Mouse (Mus musculus): ENCODE data around the gene Afmid. TPM values are rescaled to one million over a fixed set of nuclear protein-coding genes. Genes with fewer than 3 reads are reported as not detected.

The Afmid gene
- total RNA-seq, 1 experiment from 2014 or later: 12.4 TPM

DNA sequence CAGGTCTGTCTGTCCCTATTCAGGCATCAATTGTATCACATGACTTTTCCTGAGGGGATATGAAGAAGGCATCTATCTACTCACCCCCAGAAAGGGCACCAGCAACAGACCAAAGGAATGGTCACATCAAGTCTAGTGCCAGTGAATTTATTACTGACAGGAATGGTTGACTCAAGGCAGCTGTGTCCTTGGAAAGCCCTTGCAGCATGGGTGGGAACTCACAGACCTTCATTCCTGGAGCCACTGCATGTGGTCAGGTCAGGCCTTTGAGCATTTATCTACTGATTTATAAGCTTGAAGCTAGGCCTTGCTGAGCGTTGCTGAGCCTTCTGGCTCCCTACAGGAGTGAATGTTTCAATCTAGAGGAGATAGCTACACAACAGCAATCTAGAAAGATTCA, 15.2 kb downstream of the Afmid start:
- ATAC-seq (replicated peaks; ENCODE audit: insufficient number of reproducible peaks, low FRiP score, low TSS enrichment, poor library complexity, severe bottlenecking): no peak

DNA sequence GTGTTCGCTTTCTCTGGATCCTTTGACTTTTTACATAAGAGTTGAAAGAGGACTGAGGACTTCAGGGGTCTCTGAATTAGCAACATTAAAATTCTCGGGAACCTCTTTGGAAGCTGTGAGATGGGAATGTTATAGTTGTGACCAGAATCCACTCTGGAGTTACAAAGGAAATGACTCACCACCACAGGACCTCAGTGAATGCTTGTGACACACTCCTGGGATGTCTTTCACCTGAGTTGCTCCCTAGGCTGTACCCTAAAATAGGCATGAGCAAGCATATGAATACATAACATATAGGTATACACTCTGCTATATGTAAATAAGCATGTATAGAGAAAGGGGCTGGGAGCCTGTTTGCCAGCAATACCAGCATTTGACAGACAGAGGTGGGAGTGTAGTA, 17.7 kb downstream of the Afmid start:
- ATAC-seq (replicated peaks; ENCODE audit: insufficient number of reproducible peaks, low FRiP score, low TSS enrichment, poor library complexity, severe bottlenecking): no peak

DNA sequence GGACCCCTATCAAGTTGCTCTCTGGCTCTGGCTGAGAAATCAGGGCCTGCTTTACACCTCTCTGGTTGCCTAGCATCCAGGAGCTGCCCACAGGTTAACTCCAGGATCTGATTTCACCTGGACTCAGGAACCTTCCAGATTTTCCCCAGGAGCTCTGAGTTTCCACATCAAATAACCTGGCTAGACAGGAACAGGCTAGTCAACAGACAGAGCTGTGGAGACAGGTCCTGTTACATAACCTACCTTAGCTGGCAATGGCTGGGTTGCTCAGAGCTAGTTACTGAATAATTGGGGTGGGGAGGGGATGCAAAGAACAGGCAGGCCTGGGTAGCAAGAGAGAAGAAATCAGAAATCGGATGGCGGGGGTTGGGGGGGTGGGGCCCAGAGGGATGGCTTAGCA, 19.3 kb downstream of the Afmid start:
- ATAC-seq (replicated peaks; ENCODE audit: insufficient number of reproducible peaks, low FRiP score, low TSS enrichment, poor library complexity, severe bottlenecking): no peak

DNA sequence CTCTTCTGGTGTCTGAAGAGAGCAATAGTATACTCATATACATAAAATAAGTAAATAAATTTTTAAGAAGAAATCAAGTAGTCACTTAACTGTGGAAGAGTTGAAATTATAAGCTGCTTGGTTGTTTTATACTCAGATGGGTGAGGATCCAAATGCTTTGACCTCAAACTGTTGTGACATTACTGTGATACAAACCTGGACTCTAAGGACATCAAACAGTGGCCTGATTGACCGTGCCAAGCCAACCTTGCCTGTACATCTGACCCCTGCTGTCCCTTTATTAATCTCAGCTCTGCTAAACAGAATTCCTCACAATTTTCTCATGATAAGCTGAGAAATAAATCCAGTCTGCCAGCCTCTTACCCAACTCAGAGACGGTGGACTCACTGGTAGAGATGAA, 19.9 kb downstream of the Afmid start:
- no peak for ATAC-seq (replicated peaks; ENCODE audit: insufficient number of reproducible peaks, low FRiP score, low TSS enrichment, poor library complexity, severe bottlenecking)

- ATAC-seq (replicated peaks; ENCODE audit: insufficient number of reproducible peaks, low FRiP score, low TSS enrichment, poor library complexity, severe bottlenecking): no peak
These were observed 20.9 kb downstream of the Afmid start for GRCm38 (mm10) chr11:117846640-117847039.

- no peak for ATAC-seq (replicated peaks; ENCODE audit: insufficient number of reproducible peaks, low FRiP score, low TSS enrichment, poor library complexity, severe bottlenecking)
These were observed 22.0 kb downstream of the Afmid start for GRCm38 (mm10) chr11:117847593-117848215.

DNA sequence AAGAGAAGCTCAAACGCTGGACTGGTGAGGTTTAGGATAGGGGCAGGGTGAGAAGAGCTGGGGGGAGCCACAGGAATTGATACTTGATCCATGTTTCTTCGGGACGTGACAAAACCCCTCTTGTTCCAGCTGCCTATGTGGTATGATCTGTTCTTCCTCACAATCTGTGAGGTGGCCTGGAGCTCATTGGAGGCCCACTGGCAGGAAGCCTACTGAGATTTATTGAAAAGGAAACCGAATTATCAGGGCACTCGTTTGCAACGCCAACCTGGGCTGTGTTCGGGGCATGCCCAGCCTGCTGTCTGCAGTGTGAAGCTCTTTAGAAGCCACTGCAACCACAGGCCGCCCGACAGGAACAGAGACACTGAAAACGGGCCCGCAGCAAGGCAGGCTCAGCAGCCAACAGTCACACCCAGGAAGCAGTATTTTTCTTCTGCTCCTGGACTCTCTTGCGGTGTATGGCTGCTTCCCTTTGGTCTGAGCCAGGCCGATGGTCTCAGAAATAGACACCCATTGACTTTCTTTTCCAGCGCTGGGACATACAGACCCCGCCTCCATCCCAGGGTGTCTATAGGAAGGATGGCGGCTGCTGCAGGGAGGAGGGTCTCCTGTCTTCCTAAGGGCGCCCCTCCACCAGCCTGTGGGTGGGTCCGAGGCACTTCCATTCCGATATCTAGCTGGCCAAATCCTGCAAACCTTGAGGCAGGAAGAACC, 22.7 kb downstream of the Afmid start:
- peak; percentile 47 for ATAC-seq (replicated peaks; ENCODE audit: insufficient number of reproducible peaks, low FRiP score, low TSS enrichment, poor library complexity, severe bottlenecking)

DNA sequence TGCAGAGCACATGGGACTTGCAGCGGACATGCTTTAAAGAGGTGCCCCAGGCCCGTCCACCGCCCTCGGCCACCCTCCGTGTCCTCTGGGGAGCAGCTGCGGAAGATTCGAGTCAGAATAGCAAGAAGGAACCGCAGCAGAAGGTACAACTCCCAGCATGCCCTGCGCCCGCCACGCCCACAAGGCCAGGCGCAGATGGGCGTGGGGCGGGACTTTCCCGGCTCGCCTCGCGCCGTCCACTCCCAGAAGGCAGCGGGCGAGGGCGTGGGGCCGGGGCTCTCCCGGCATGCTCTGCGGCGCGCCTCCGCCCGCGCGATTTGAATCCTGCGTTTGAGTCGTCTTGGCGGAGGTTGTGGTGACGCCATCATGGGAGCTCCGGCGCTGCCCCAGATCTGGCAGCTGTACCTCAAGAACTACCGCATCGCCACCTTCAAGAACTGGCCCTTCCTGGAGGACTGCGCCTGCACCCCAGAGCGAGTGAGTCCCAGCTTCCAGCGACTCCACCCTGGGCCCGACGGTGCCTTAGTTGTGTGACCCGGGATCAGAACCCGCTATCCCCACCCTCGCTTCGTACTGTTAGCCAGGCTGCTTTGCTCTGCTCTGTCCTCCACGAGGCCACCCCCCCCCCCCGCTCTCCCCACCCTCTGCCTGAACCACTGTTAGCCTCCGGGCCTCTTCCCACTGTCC, 23.4 kb downstream of the Afmid start, which contains the start of gene Birc5:
TSS of gene Birc5 (plus strand) at position 267 of the 687 bp plus-strand sequence.
- peak; percentile 87 for ATAC-seq (replicated peaks; ENCODE audit: insufficient number of reproducible peaks, low FRiP score, low TSS enrichment, poor library complexity, severe bottlenecking)

GRCm38 (mm10) chr11:117852875-117853274, 27.2 kb downstream of the Afmid start:
- no peak for ATAC-seq (replicated peaks; ENCODE audit: insufficient number of reproducible peaks, low FRiP score, low TSS enrichment, poor library complexity, severe bottlenecking)

- no peak for ATAC-seq (replicated peaks; ENCODE audit: insufficient number of reproducible peaks, low FRiP score, low TSS enrichment, poor library complexity, severe bottlenecking)
These were observed 28.5 kb downstream of the Afmid start for GRCm38 (mm10) chr11:117854241-117854640.

GRCm38 (mm10) chr11:117855360-117855759, 29.6 kb downstream of the Afmid start:
- ATAC-seq (replicated peaks; ENCODE audit: insufficient number of reproducible peaks, low FRiP score, low TSS enrichment, poor library complexity, severe bottlenecking): no peak

DNA sequence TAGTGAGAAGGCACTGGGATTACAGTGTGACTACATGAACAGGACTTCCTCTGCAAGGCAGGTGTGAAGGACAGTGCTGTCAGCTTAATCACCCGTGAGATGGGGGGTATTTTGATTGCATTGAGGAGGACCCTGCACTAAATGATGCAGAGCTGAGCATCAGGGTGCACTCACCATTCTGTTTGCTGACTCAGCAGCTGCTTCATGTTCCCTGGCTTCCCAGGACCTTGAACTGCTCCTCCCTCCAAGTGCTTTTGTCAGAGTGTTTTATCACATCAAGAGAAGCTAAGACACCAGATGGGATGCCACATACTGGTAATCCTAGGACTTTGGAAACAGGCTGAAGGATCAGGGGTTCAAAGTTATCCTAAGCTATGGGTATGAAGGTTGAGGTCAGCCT, 30.3 kb downstream of the Afmid start:
- ATAC-seq (replicated peaks; ENCODE audit: insufficient number of reproducible peaks, low FRiP score, low TSS enrichment, poor library complexity, severe bottlenecking): no peak

DNA sequence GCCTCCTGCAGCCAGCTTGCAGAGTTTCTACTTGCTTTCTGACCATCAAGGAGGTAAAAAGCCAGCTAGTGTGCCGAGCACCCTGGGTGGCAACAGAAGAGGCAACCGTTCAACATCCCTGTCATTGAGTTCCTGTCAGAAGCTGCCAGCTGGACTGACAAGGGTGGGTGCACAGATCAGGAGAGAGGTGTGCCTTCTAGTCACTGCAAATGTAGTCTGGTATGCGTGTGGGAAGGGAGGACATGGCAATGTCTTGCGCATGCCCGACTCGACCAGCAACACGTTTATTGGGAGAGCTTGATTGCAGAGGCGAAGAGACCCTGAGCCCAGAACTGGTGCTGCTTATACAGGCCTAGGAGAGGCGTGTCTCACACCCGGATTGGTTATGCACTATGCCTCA, 31.7 kb downstream of the Afmid start:
- ATAC-seq (replicated peaks; ENCODE audit: insufficient number of reproducible peaks, low FRiP score, low TSS enrichment, poor library complexity, severe bottlenecking): no peak

GRCm38 (mm10) chr11:117858392-117858791, 32.7 kb downstream of the Afmid start:
- ATAC-seq (replicated peaks; ENCODE audit: insufficient number of reproducible peaks, low FRiP score, low TSS enrichment, poor library complexity, severe bottlenecking): no peak

- no peak for ATAC-seq (replicated peaks; ENCODE audit: insufficient number of reproducible peaks, low FRiP score, low TSS enrichment, poor library complexity, severe bottlenecking)
These were observed 34.9 kb downstream of the Afmid start, which contains the start of gene Tmem235 for GRCm38 (mm10) chr11:117860601-117861000. TSS of gene Tmem235 (plus strand) at chr11:117860752.

DNA sequence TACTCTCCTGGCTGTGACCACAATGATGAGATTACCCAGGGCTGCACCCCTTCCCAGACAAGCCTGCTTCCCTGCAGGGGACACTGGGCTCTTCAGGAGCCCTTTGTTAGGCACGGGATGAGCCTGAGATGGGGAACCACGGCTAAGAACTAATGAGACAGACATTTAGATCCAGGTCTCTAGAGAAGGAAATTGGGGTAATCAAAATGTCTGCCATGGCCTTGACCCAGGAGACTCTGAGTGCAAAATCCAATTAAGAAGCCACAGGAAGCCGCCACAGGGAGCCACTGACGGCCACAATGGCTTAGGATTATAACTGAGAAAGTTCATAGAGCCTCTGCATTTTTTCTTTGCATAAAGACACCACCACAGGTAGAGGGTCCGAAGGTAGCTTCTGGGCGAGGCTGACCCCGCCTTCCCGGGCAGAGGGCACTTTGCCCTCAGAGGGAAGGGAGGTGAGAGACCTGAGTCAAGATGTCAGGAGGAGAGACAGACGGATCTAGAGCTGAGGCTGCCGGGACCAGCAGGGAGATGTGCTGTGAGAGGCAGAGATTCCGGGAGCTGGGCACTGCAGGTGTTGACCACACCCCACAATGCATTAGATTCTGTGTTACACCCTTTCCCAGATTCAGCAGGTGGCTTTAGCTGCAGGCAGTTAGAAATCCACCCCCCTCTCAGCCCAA, 37.6 kb downstream of the Afmid start:
- no peak for ATAC-seq (replicated peaks; ENCODE audit: insufficient number of reproducible peaks, low FRiP score, low TSS enrichment, poor library complexity, severe bottlenecking)

GRCm38 (mm10) chr11:117864805-117865204, 39.1 kb downstream of the Afmid start:
- ATAC-seq (replicated peaks; ENCODE audit: insufficient number of reproducible peaks, low FRiP score, low TSS enrichment, poor library complexity, severe bottlenecking): no peak

GRCm38 (mm10) chr11:117865988-117866387, 40.3 kb downstream of the Afmid start:
- ATAC-seq (replicated peaks; ENCODE audit: insufficient number of reproducible peaks, low FRiP score, low TSS enrichment, poor library complexity, severe bottlenecking): no peak

DNA sequence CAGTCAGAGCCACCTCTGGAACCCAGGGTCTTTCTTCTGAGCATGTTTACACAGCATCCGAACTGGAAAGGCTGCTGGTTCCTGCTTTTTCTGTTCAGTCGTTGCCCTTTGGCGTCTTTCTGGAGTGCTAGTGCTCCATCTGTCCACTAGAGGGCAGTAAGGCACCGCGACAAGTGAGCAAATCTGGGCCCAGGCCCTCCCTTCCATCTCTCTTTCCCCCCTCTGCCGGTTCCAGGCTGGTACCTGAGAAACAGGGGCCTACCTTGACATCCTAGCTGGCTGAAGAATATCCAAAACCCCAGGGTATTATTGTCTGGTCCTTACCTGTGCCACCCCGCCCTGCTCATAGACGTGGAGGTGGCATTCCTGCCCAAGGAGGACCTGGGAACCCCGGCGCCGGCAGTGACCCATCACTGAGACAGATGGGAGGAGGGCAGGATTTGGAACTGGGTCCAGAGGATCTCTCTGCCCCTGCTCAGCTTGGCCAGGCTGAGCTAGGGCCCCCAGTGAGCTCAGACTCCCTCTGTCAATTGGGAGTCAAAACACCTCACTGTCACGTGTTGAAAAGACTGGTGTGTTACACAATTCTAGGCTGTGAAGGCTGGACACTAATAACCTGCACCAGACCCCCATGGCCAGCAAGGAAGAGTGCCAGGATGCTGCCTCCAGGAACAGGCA, 45.1 kb downstream of the Afmid start:
- peak; percentile 70 for ATAC-seq (replicated peaks; ENCODE audit: insufficient number of reproducible peaks, low FRiP score, low TSS enrichment, poor library complexity, severe bottlenecking)

All from monocyte, adult 5-6 weeks (primary cell).